Mouse (Mus musculus): Measurements from ENCODE around the gene Klrd1. TPM values are rescaled to one million over a fixed set of nuclear protein-coding genes. Genes with fewer than 3 reads are reported as not detected.
"Not testable (repeated sequence)": the region's sequence is repeated elsewhere in the genome, so short reads cannot be mapped to it uniquely, and the experiment has no call there.

Klrd1 gene
- polyA plus RNA-seq, 1 experiment: 0.23 TPM

GRCm38 (mm10) chr6:129583014-129583413 is 8.6 kb upstream of the Klrd1 start:
- Histone ChIP-seq H3K27me3 (ENCODE audit: control insufficient read depth, insufficient read depth, low read length) (no peaks in the 10 kb centered on the region; the same call in 1 of the 2 replicates), H3K27ac (ENCODE audit: insufficient read depth, low read depth, low read length) (no peak overlapping the region), H3K4me3 (ENCODE audit: low read depth, low read length) (no peak overlapping the region), H3K4me1 (ENCODE audit: control insufficient read depth, insufficient read depth, insufficient read length, low read length) (no peaks in the 10 kb centered on the region), H3K36me3 (ENCODE audit: control insufficient read depth, insufficient read depth, low read length) (no peaks in the 10 kb centered on the region)
- TF ChIP-seq POLR2A (IDR thresholded peaks at IDR 0.05; ENCODE audit: low read depth, low read length): no peak
- TF ChIP-seq CTCF (IDR thresholded peaks at IDR 0.05; ENCODE audit: extremely low read depth, insufficient read length, insufficient replicate concordance, low read depth, low read length): no peak
- WGBS: 67% methylated on average over 3 of the region's 3 CpGs

- Histone ChIP-seq H3K27ac (ENCODE audit: insufficient read depth, low read depth, low read length) (no peak overlapping the region), H3K4me1 (ENCODE audit: control insufficient read depth, insufficient read depth, insufficient read length, low read length) (no peaks in the 10 kb centered on the region)
- no peak for TF ChIP-seq CTCF (IDR thresholded peaks at IDR 0.05; ENCODE audit: extremely low read depth, insufficient read length, insufficient replicate concordance, low read depth, low read length)
- TF ChIP-seq POLR2A (IDR thresholded peaks at IDR 0.05; ENCODE audit: low read depth, low read length): no peak
These were observed 16.8 kb downstream of the Klrd1 start for GRCm38 (mm10) chr6:129608372-129608771.

DNA sequence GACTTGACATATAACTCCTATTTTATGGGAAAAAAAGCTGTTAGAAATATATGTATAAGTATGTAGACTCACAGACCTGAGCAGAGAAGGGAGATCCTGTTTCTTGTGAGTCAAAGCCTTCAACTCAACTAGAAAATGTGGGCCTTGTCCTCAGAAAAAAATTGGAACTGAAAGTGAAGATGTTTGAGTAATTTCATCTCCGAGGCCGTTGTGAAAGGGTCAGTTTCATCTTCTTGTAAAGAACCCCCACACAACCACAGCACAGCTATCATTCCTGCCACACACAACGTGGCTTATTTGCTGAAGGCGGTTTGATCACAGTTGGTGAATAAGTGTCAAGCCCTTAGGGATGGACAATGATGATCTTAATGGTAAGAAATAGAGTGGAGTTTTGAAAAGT is 32.2 kb downstream of the Klrd1 start, which contains the start of gene Klrk1:
Gene Klrk1, minus strand, starts transcription at position 130 of the 400 bp plus-strand sequence.
- Histone ChIP-seq H3K36me3 (ENCODE audit: control insufficient read depth, insufficient read depth, low read length) (no peaks in the 10 kb centered on the region), H3K4me1 (ENCODE audit: control insufficient read depth, insufficient read depth, insufficient read length, low read length) (no peaks in the 10 kb centered on the region), H3K4me3 (ENCODE audit: low read depth, low read length) (no peak within 1 kb of the TSS), H3K27me3 (ENCODE audit: control insufficient read depth, insufficient read depth, low read length) (no peaks in the 10 kb centered on the region), H3K27ac (ENCODE audit: insufficient read depth, low read depth, low read length) (no peak within 1 kb of the TSS)
- whole genome bisulfite sequencing: 75% methylated on average over 4 of the region's 4 CpGs
- TF ChIP-seq POLR2A (IDR thresholded peaks at IDR 0.05; ENCODE audit: low read depth, low read length): no peak
- TF ChIP-seq CTCF (IDR thresholded peaks at IDR 0.05; ENCODE audit: extremely low read depth, insufficient read length, insufficient replicate concordance, low read depth, low read length): no peak

More at GRCm38 (mm10) chr6:129608372-129608771, 16.8 kb downstream of the Klrd1 start:
- Histone ChIP-seq H3K4me3 (ENCODE audit: low read depth, low read length) (no peak overlapping the region), H3K27me3 (ENCODE audit: control insufficient read depth, insufficient read depth, low read length) (no peaks in the 10 kb centered on the region), H3K36me3 (ENCODE audit: control insufficient read depth, insufficient read depth, low read length) (no peaks in the 10 kb centered on the region)

GRCm38 (mm10) chr6:129631046-129631445 is 39.5 kb downstream of the Klrd1 start:
- 70% methylated on average over 2 of the region's 2 CpGs for WGBS
- not testable (repeated sequence) for H3K36me3 ChIP-seq (ENCODE audit: control insufficient read depth, insufficient read depth, low read length); H3K4me3 ChIP-seq (ENCODE audit: low read depth, low read length); H3K4me1 ChIP-seq (ENCODE audit: control insufficient read depth, insufficient read depth, insufficient read length, low read length); H3K27ac ChIP-seq (ENCODE audit: insufficient read depth, low read depth, low read length); H3K27me3 ChIP-seq (ENCODE audit: control insufficient read depth, insufficient read depth, low read length)

DNA sequence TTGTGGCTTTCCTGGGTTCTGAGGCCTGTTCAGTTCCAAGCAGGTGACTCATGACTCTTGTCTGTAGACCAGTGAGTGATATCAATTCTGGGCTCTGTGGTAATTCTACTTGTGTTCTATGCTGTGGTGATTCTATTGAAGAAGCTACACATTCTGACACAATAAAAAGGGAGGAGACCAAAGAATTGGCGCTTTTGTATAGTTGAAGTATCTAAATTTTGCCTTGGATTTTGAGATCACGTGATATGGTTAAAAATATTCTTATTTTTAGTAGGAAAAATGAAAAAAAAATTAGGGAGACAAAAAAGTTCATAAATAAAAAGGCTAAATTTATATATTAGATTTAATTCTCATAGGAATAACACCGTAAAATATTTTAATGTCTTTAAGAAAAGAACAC is 51.7 kb downstream of the Klrd1 start, which contains the start of gene Klrc3:
Gene Klrc3, minus strand, starts transcription at position 101 of the 400 bp plus-strand sequence.
- H3K27ac ChIP-seq (ENCODE audit: insufficient read depth, low read depth, low read length); H3K36me3 ChIP-seq (ENCODE audit: control insufficient read depth, insufficient read depth, low read length); H3K4me3 ChIP-seq (ENCODE audit: low read depth, low read length); H3K27me3 ChIP-seq (ENCODE audit: control insufficient read depth, insufficient read depth, low read length); H3K4me1 ChIP-seq (ENCODE audit: control insufficient read depth, insufficient read depth, insufficient read length, low read length): not testable (repeated sequence)
- 80% methylated on average over 3 of the region's 3 CpGs for WGBS

- WGBS: 63% methylated on average over 1 of the region's 3 CpGs
- H3K4me1 ChIP-seq (ENCODE audit: control insufficient read depth, insufficient read depth, insufficient read length, low read length); H3K27me3 ChIP-seq (ENCODE audit: control insufficient read depth, insufficient read depth, low read length); H3K27ac ChIP-seq (ENCODE audit: insufficient read depth, low read depth, low read length); H3K4me3 ChIP-seq (ENCODE audit: low read depth, low read length); H3K36me3 ChIP-seq (ENCODE audit: control insufficient read depth, insufficient read depth, low read length): not testable (repeated sequence)
These were observed 52.5 kb downstream of the Klrd1 start for GRCm38 (mm10) chr6:129644054-129644453.

Other genes starting within 250 kb of the Klrd1 start
- 0.13 and 0.14 TPM in 2 replicates for gene Clec12a, start 249.1 kb upstream of the Klrd1 start, polyA plus RNA-seq (2012; rRNA removed)
- gene Clec12b, start 205.9 kb upstream of the Klrd1 start, polyA plus RNA-seq (2012; rRNA removed): not detected in 2 replicates
- 0.23 TPM in 1 of 2 replicates, not detected in the other for gene Clec1b, start 194.5 kb upstream of the Klrd1 start, polyA plus RNA-seq (2012; rRNA removed)
- gene Clec9a, start 182.9 kb upstream of the Klrd1 start, polyA plus RNA-seq (2012; rRNA removed): 0.22 and 0.47 TPM in 2 replicates
- gene Clec1a, start 139.8 kb upstream of the Klrd1 start, polyA plus RNA-seq (2012; rRNA removed): 0.24 and 0.25 TPM in 2 replicates
- gene Olr1, start 84.6 kb upstream of the Klrd1 start, polyA plus RNA-seq (2012; rRNA removed): not detected in 2 replicates
- gene Tmem52b, start 79.2 kb upstream of the Klrd1 start, polyA plus RNA-seq (2012; rRNA removed): not detected in 2 replicates
- 6.7 and 13.5 TPM in 2 replicates for gene Gabarapl1, start 58.6 kb upstream of the Klrd1 start, polyA plus RNA-seq (2012; rRNA removed)
- 0.09 TPM in 1 of 2 replicates, not detected in the other for gene Klre1, start 13.9 kb upstream of the Klrd1 start, polyA plus RNA-seq (2012; rRNA removed)
- gene Klrk1, start 32.1 kb downstream of the Klrd1 start, polyA plus RNA-seq (2012; rRNA removed): not detected in 2 replicates
- gene Klrc3, start 51.6 kb downstream of the Klrd1 start, polyA plus RNA-seq (2012; rRNA removed): not detected in 2 replicates
- gene Klrc2, start 68.9 kb downstream of the Klrd1 start, polyA plus RNA-seq (2012; rRNA removed): not detected in 2 replicates
- gene Klrc1, start 87.2 kb downstream of the Klrd1 start, polyA plus RNA-seq (2012; rRNA removed): not detected in 2 replicates
- gene Klri1, start 125.3 kb downstream of the Klrd1 start, polyA plus RNA-seq (2012; rRNA removed): not detected in 2 replicates
- not detected in 2 replicates for gene Klri2, start 148.7 kb downstream of the Klrd1 start, polyA plus RNA-seq (2012; rRNA removed)
- gene Gm156, start 192.5 kb downstream of the Klrd1 start, polyA plus RNA-seq (2012; rRNA removed): not detected in 2 replicates